Mouse (Mus musculus) midbrain, embryonic 15.5 days (tissue): ENCODE results near the gene Slit3. TPM values are rescaled to one million over a fixed set of nuclear protein-coding genes. Genes with fewer than 3 reads are reported as not detected.

Source experiments
- ATAC-seq: fragments of 200-750 bp; cut with Nextera tagmentation; replicated peaks from 2 replicates; pipeline ENCODE4 v1.8.0; 2017; ENCODE audit warnings: moderate TSS enrichment
- H3K27ac ChIP-seq: fragments of 300-500 bp; sonication (generic); 2 replicates; pipeline ENCODE4 v1.5.1; 2015; ENCODE audit warnings: mild to moderate bottlenecking, inconsistent platforms
- H3K27me3 ChIP-seq: fragments of 300-500 bp; sonication (generic); replicated peaks from 2 replicates; pipeline ENCODE4 v1.6.1; 2015; ENCODE audit warnings: inconsistent platforms
- H3K36me3 ChIP-seq: fragments of 300-500 bp; sonication (generic); replicated peaks from 2 replicates; pipeline ENCODE4 v1.6.1; 2015; ENCODE audit warnings: inconsistent platforms
- H3K4me1 ChIP-seq: fragments of 300-500 bp; sonication (generic); 2 replicates; pipeline ENCODE4 v1.6.1; 2015; ENCODE audit warnings: inconsistent platforms
- H3K4me2 ChIP-seq: fragments of 300-500 bp; sonication (generic); 2 replicates; pipeline ENCODE4 v1.6.1; 2015; ENCODE audit warnings: inconsistent platforms, mild to moderate bottlenecking, moderate library complexity
- H3K4me3 ChIP-seq: fragments of 300-500 bp; sonication (generic); 2 replicates; pipeline ENCODE4 v1.5.1; 2015; ENCODE audit warnings: mild to moderate bottlenecking, inconsistent platforms
- H3K9ac ChIP-seq: fragments of 300-500 bp; sonication (generic); 2 replicates; pipeline ENCODE4 v1.6.1; 2015; ENCODE audit warnings: mild to moderate bottlenecking, inconsistent platforms
- H3K9me3 ChIP-seq: fragments of 300-500 bp; sonication (generic); 2 replicates; pipeline ENCODE4 v1.6.1; 2016; ENCODE audit warnings: inconsistent platforms
- WGBS: fragments of 180-500 bp; shearing (Covaris S2); methylation state at CpG from one replicate; pipeline ENCODE4 v1.1.7; 2015; ENCODE audit warnings: mixed read lengths; 5-methylcytosine and 5-hydroxymethylcytosine counted together
- polyA plus RNA-seq: library from polyadenylated mRNA; unstranded; fragments of >200 nt; fragmentation: Nextera tagmentation; extraction: Ambion mirVana; gene quantifications from 2 replicates; pipeline ENCODE4 v1.2.1, GENCODE M21; 2015

The Slit3 gene
- polyA plus RNA-seq, 1 experiment from 2014 or later: 5.9 TPM

DNA sequence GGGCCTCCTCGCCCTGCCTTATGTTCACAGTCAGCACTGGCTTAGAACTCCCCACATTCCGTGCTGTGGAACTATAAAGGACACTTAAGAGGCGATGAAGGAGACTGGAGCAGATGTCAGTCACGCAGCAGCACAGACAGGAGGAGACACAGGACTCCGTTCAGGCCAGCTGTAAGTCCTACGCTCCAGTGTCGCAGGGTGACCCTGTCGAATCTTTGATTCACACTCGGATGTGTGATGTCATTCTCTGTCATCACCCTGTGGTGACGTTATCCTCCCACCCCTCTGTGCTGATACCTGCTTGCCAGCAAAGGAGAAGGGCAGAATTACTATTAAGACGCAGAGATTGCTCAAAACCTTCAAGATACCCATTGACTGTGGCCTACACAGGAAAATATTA, 448.9 kb downstream of the Slit3 start:
- Histone ChIP-seq H3K4me2 (no peak overlapping the region), H3K36me3 (no peaks in the 10 kb centered on the region), H3K9ac (no peak overlapping the region), H3K4me1 (peaks cover 15% of the 10 kb centered on the region), H3K9me3 (no peaks in the 10 kb centered on the region), H3K4me3 (no peak overlapping the region), H3K27me3 (peaks cover 10% of the 10 kb centered on the region; the same call in 1 of the 2 replicates), H3K27ac (no peak overlapping the region)
- WGBS: 86% methylated on average over 11 of the region's 11 CpGs
- no peak for ATAC-seq

DNA sequence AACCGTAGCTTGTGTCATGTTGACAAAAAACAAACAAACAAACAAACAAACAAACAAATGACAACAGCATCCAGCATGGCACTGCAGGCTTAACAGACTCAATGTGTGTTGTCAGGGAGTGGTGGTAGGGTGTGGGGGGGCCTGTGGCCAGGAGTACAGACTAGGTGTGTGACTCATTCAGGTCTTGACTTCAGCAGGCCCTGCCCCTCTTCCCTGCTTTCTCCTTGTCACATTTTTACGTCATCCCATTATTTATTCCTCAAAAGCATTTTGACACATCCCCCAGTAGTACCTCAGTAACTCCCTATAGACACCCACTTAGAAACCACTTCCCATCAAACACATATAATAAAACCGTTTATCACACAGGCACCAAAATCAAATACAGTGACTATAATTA, 450.9 kb downstream of the Slit3 start:
- Histone ChIP-seq H3K27me3 (peaks cover 8% of the 10 kb centered on the region; the same call in 1 of the 2 replicates), H3K4me1 (peaks cover 15% of the 10 kb centered on the region; the same call in 1 of the 2 replicates), H3K9me3 (no peaks in the 10 kb centered on the region), H3K9ac (no peak overlapping the region), H3K4me3 (no peak overlapping the region), H3K27ac (no peak overlapping the region), H3K4me2 (no peak overlapping the region), H3K36me3 (no peaks in the 10 kb centered on the region)
- no peak for ATAC-seq
- 73% methylated on average over 3 of the region's 3 CpGs for WGBS

DNA sequence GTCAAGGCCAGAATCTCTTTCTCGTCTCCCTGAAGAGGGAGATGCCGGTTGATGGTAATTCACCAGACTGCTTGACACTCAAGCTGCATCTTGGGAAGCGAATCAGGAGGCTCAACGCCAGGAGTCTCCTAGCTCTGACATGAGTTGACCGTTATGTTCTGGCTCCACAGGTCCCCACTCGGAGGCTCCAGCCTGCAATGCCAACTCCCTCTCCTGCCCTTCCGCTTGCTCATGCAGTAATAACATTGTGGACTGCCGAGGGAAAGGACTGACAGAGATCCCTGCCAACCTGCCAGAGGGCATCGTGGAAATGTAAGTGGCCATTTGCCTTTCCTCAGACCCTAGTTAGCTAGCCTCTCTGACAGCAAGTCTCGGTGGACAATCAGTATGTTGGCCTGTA, 457.8 kb downstream of the Slit3 start:
- no peak for ATAC-seq
- Histone ChIP-seq H3K9ac (no peak overlapping the region), H3K27me3 (no peaks in the 10 kb centered on the region), H3K4me2 (no peak overlapping the region), H3K36me3 (no peaks in the 10 kb centered on the region), H3K4me1 (peaks cover 11% of the 10 kb centered on the region; the same call in 1 of the 2 replicates), H3K4me3 (no peak overlapping the region), H3K27ac (no peak overlapping the region), H3K9me3 (no peaks in the 10 kb centered on the region)
- 92% methylated on average over 10 of the region's 10 CpGs for WGBS

DNA sequence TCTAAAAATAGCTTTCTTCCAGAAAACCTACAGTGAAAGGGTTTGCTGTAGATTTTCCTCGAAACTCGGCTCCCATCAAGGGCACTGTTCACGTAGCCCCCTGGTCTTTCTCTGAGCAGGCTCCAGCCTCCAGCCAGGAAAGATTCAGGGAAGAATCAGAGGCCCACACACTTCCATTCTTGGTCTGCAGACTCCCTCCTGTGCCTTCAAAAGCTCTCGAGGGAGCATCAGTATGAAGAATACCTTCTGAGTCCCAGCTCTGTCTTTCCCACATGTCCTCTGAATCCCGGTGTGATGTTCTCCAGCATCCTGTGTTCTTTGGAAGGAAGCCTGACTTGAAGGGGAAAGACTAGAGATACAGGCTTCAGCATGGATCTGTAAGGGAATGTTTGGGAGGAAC, 461.6 kb downstream of the Slit3 start:
- H3K9ac ChIP-seq: no peak overlapping the region
- no peak overlapping the region for H3K4me2 ChIP-seq
- 0 out of 2 replicates have a peak, but pooled peaks cover 7% of the 10 kb centered on the region for H3K4me1 ChIP-seq
- no peaks in the 10 kb centered on the region for H3K36me3 ChIP-seq
- no peak overlapping the region for H3K4me3 ChIP-seq
- H3K27ac ChIP-seq: no peak overlapping the region
- no peak for ATAC-seq
- H3K27me3 ChIP-seq: no peaks in the 10 kb centered on the region
- H3K9me3 ChIP-seq: no peaks in the 10 kb centered on the region
- WGBS: 78% methylated on average over 5 of the region's 5 CpGs

DNA sequence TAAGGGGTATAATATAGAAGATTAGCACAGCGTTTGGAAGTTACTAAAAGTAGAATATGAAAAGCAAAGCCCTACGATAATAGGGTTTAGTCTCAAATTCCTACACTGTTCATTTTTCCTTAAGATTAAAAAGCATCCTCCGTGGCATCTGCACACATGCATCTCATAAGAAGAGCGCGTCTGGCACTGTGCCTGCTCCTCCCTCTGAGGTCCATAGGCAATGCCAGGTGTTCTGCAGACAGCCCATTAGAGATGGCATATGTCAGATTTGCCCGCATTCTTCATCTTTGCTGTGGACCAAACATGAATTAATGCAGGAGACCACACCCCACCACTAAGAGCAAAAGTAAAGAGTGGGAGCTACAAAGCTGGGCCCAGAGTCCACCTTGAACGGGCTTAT, 462.6 kb downstream of the Slit3 start:
- Histone ChIP-seq H3K27me3 (no peaks in the 10 kb centered on the region), H3K4me3 (no peak overlapping the region), H3K4me2 (no peak overlapping the region), H3K27ac (no peak overlapping the region), H3K9me3 (no peaks in the 10 kb centered on the region), H3K9ac (no peak overlapping the region), H3K36me3 (no peaks in the 10 kb centered on the region), H3K4me1 (0 out of 2 replicates have a peak, but pooled peaks cover 7% of the 10 kb centered on the region)
- no peak for ATAC-seq
- 87% methylated on average over 7 of the region's 7 CpGs for WGBS

DNA sequence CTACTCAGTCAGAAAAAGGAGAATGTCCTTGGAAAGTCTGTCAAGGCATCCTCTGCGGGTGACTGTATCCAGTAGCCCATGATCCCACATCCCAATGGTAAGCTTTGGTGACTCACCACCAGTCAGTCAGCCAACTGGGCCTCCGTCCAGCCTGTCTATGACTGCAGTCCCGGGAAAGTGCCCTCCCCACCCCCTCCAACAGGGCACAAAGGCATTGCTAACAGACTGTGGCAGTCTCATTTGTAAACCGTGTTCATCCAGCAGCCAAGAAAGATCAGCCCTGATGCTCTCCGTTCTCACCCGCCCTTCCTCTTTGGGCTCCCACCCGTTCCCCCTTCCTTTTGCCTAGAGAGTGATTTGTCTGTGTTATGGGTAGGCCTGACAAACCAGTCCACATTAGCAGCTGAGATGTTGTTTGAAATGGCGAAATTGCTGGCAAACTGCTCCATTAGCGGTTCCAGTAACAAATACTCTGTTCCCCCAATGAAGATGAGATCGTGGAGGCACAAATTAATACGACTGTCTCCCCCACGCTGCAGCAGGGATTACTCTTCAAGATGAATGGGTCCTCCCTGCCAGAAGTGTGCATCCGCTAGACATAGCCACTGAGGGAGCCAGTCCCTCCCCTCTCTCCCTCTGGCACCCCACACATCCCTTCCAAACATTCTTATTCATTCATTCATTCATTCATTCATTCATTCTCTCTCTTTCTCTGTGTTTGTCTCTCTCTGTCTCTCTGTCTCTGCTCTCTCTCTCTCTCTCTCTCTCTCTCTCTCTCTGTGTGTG, 466.3 kb downstream of the Slit3 start:
- Histone ChIP-seq H3K27ac (no peak overlapping the region), H3K9me3 (no peaks in the 10 kb centered on the region), H3K27me3 (0 out of 2 replicates have a peak, but pooled peaks cover 2% of the 10 kb centered on the region), H3K4me2 (no peak overlapping the region), H3K4me1 (0 out of 2 replicates have a peak, but pooled peaks cover 7% of the 10 kb centered on the region), H3K4me3 (no peak overlapping the region), H3K9ac (no peak overlapping the region), H3K36me3 (no peaks in the 10 kb centered on the region)
- peak; percentile 90 for ATAC-seq
- 53% methylated on average over 13 of the region's 13 CpGs for WGBS

DNA sequence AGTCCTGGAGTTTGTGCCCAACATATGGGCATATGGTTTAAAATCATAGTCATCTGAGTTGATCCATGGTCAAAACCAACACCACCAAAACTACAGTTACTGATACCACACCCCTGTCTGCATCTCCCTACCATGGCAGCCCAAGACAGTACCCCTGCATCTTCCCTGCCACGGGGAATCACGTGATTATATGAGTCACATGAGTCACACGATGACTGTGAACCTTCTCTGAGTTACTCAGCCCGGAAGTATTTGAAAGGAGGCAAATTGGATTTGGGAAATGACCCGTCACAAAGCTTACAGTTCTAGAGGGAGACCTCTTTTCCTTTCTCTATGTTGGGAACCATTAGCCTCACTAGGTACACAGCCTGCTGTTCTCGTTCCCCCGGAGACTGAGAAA, 468.9 kb downstream of the Slit3 start:
- WGBS: 82% methylated on average over 7 of the region's 7 CpGs
- 0 out of 2 replicates have a peak, but pooled peaks cover 3% of the 10 kb centered on the region for H3K27me3 ChIP-seq
- H3K9ac ChIP-seq: no peak overlapping the region
- no peaks in the 10 kb centered on the region for H3K36me3 ChIP-seq
- H3K4me2 ChIP-seq: no peak overlapping the region
- no peak for ATAC-seq
- peaks cover 17% of the 10 kb centered on the region; the same call in 1 of the 2 replicates for H3K4me1 ChIP-seq
- no peak overlapping the region for H3K4me3 ChIP-seq
- no peaks in the 10 kb centered on the region for H3K9me3 ChIP-seq
- H3K27ac ChIP-seq: no peak overlapping the region

DNA sequence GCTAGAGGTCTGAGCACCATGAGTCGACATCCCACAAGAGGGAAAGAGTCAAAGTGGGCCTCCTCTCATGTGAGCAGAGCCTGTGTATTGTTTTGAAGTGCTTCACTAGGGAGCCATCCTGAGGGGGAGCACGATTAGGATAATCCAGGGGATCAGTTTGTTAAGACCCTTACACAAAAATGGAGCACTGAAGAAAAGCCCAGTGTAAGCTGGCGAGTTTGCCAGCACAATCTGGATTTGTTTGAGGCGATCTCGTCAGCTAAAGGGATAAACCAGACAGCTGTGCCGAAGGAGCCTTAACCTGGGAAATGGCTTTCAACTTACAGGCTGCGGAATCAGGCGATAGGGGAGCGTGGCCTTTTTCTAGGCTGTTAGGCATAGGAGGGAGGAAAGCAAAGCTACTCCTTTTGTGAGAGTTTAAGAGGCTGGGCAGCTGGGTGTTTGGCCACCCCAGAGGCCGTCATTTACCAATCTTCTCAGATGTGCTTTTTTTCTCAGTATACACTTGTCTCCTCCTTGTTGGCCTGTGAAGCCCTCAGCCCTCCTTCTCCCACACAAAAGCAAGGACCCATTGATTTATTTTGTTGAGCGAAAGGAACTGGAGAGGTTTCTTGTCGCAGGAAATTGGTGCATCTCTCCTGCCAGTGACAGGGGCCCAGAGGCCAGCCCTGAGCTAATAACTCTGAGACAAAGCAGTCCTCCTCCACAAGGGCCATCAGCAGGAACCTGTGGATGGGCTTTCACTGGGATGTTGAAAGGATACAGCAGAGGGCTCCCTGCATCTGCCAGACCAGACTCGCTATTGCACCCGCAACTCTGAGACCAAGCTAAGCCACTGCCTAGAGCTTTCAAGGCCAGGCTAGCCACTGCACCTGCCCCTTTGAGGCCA, 472.4 kb downstream of the Slit3 start:
- ATAC-seq: no peak
- WGBS: 34% methylated on average over 14 of the region's 14 CpGs
- Histone ChIP-seq H3K4me3 (no peak overlapping the region), H3K9me3 (no peaks in the 10 kb centered on the region), H3K27me3 (0 out of 2 replicates have a peak, but pooled peaks cover 3% of the 10 kb centered on the region), H3K27ac (no peak overlapping the region), H3K9ac (no peak overlapping the region), H3K4me1 (peaks cover 40% of the 10 kb centered on the region), H3K4me2 (no peak overlapping the region), H3K36me3 (no peaks in the 10 kb centered on the region)

DNA sequence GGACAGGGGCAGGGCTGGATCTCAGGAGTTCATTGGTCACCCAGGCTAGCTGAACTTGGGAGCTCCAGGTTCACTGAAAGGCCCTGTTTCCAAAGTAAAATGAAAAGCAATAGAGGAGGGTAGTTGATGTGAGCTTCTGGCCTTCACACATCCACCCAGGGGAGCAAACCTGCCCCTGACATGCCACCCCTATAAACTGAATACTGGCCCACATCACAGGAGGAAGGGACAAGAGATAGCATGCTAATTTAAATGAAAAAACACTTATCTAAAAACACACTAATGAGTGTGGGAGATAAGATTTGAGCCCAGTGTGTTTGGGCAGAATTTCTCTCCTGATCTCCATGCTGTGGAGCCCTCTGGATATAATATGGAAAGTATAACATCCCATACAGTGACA, 475.0 kb downstream of the Slit3 start:
- Histone ChIP-seq H3K9me3 (no peaks in the 10 kb centered on the region), H3K36me3 (no peaks in the 10 kb centered on the region), H3K4me1 (peaks cover 46% of the 10 kb centered on the region), H3K27ac (no peak overlapping the region), H3K9ac (no peak overlapping the region), H3K4me3 (no peak overlapping the region), H3K27me3 (peaks cover 9% of the 10 kb centered on the region; the same call in 1 of the 2 replicates), H3K4me2 (no peak overlapping the region)
- ATAC-seq: no peak

DNA sequence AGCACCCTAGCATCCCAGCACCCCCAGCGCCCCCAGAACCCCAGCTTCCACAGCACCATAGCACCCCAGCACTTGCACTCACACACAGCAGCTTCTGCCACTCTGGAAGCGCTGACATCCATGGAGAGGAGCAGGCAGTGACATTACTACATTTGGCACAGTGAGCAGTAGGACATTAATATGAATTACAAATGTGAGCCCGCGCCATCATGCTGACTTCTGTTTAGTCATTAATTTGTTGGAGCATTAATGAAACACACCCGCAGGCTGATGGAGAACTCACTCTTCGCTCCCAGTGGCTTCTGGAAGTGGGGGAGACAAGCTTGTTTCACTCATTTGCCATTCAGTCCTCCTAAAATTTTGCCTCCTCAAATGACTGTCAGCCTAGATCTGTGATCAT, 476.9 kb downstream of the Slit3 start:
- no peaks in the 10 kb centered on the region for H3K36me3 ChIP-seq
- no peak for ATAC-seq
- H3K9me3 ChIP-seq: no peaks in the 10 kb centered on the region
- no peak overlapping the region for H3K9ac ChIP-seq
- H3K27me3 ChIP-seq: peaks cover 6% of the 10 kb centered on the region; the same call in 1 of the 2 replicates
- H3K4me2 ChIP-seq: no peak overlapping the region
- peaks cover 56% of the 10 kb centered on the region for H3K4me1 ChIP-seq
- no peak overlapping the region for H3K4me3 ChIP-seq
- WGBS: 51% methylated on average over 6 of the region's 6 CpGs
- H3K27ac ChIP-seq: no peak overlapping the region

DNA sequence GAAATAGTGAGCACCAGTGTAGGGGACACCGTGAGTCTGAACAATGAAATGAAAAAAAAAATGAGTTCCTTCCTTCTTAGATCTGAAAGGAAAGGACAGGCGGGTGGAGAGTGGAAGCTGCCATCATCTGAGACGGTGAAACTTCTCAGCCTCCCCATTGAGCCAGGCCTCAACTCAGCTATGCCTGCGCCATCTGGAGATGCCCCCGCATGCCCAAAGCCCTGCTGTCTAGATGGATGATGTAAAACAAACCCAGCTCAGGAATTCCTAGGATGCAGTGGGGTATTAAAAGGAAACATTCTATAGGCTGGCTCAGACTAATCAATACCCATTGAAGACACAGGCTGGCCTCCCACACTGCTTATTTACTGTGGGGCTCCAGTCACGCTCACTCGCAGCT, 477.7 kb downstream of the Slit3 start:
- Histone ChIP-seq H3K27me3 (peaks cover 6% of the 10 kb centered on the region; the same call in 1 of the 2 replicates), H3K4me3 (no peak overlapping the region), H3K27ac (no peak overlapping the region), H3K9ac (no peak overlapping the region), H3K4me1 (peaks cover 47% of the 10 kb centered on the region), H3K36me3 (no peaks in the 10 kb centered on the region), H3K9me3 (no peaks in the 10 kb centered on the region), H3K4me2 (no peak overlapping the region)
- 34% methylated on average over 7 of the region's 7 CpGs for WGBS
- no peak for ATAC-seq

DNA sequence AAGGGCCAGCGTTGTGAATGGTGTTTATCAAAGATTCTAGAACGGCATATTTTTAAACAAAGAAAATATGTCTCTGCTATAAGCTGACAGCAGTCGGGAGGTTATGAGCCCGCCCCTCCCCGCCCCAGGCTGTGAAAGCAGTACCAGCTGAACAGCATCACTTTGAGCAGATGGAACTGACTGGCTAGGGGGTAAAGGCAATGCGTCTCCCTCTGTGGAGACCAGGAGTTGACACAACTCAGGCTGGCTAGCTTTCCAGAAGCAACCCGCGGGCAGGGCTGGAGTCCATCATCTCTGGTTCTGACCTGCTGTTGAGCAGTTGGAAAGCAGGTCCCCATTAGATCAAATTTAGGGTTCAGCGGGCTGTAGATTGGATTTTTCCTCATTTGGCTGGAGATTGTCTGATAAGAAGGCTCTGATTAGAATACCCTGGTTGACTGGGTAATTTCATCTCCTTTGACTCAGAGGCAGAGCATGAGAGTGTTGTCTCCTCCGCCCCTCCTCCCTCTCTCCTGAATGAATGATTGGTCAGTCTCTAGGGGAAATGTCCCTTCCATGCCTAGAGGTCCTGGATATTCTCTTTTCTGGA, 480.7 kb downstream of the Slit3 start:
- Histone ChIP-seq H3K27me3 (peaks cover 6% of the 10 kb centered on the region; the same call in 1 of the 2 replicates), H3K36me3 (no peaks in the 10 kb centered on the region), H3K9me3 (no peaks in the 10 kb centered on the region), H3K4me3 (no peak overlapping the region), H3K4me1 (peaks cover 31% of the 10 kb centered on the region), H3K4me2 (no peak overlapping the region), H3K27ac (no peak overlapping the region), H3K9ac (no peak overlapping the region)
- peak; percentile 53; the same call in 1 of the 2 replicates for ATAC-seq
- 55% methylated on average over 10 of the region's 10 CpGs for WGBS
